Mouse (Mus musculus) kidney, postnatal 0 days (tissue): ENCODE data around the gene Cldnd2. TPM values are rescaled to one million over a fixed set of nuclear protein-coding genes. Genes with fewer than 3 reads are reported as not detected.
"Not testable (repeated sequence)": the region's sequence is repeated elsewhere in the genome, so short reads cannot be mapped to it uniquely, and the experiment has no call there.

Source experiments
- ATAC-seq: fragments of 200-750 bp; cut with Nextera tagmentation; replicated peaks from 2 replicates; pipeline ENCODE4 v1.8.0; 2017; ENCODE audit warnings: low read depth, moderate number of reproducible peaks, moderate TSS enrichment, moderate library complexity; ENCODE audit not compliant: low FRiP score
- DNase-seq: peaks from one replicate; pipeline ENCODE4 v3.0.0-alpha.2; 2016; ENCODE audit warnings: low spot score
- H3K27ac ChIP-seq: fragments of 300-500 bp; sonication (generic); 2 replicates; pipeline ENCODE4 v1.5.1; 2014; ENCODE audit warnings: mild to moderate bottlenecking
- H3K27me3 ChIP-seq: fragments of 300-500 bp; sonication (generic); 2 replicates; pipeline ENCODE4 v1.6.1; 2014; ENCODE audit warnings: low read length, mixed read lengths; ENCODE audit not compliant: insufficient read depth
- H3K36me3 ChIP-seq: fragments of 300-500 bp; sonication (generic); 2 replicates; pipeline ENCODE4 v1.6.1; 2014; ENCODE audit warnings: low read length, mixed read lengths; ENCODE audit not compliant: insufficient read depth
- H3K4me1 ChIP-seq: fragments of 300-500 bp; sonication (generic); replicated peaks from 2 replicates; pipeline ENCODE4 v1.6.1; 2014; ENCODE audit warnings: antibody characterized with exemption, low read length, mixed read lengths; ENCODE audit not compliant: insufficient read depth
- H3K4me2 ChIP-seq: fragments of 300-500 bp; sonication (generic); 2 replicates; pipeline ENCODE4 v1.6.1; 2014; ENCODE audit warnings: mild to moderate bottlenecking, low read length, moderate library complexity, mixed read lengths
- H3K4me3 ChIP-seq: fragments of 300-500 bp; sonication (generic); replicated peaks from 2 replicates; pipeline ENCODE4 v1.5.1; 2014; ENCODE audit warnings: low read depth, low read length
- H3K9ac ChIP-seq: fragments of 300-500 bp; sonication (generic); 2 replicates; pipeline ENCODE4 v1.6.1; 2014; ENCODE audit warnings: low read depth, low read length
- H3K9me3 ChIP-seq: fragments of 300-500 bp; sonication (generic); replicated peaks from 2 replicates; pipeline ENCODE4 v1.6.1; 2016; ENCODE audit warnings: low read length, inconsistent platforms, mixed read lengths
- CTCF ChIP-seq: IDR thresholded peaks from 2 replicates; pipeline ENCODE4 v1.5.1; 2016; ENCODE audit warnings: antibody characterized with exemption, low read depth, mild to moderate bottlenecking, moderate library complexity
- WGBS: fragments of 180-500 bp; shearing (Covaris S2); extraction: QIAGEN DNeasy Blood & Tissue Kit; methylation state at CpG from one replicate; pipeline ENCODE4 v1.1.7; 2014; 5-methylcytosine and 5-hydroxymethylcytosine counted together
- polyA plus RNA-seq: library from polyadenylated mRNA; unstranded; fragments of >200 nt; fragmentation: Nextera tagmentation; extraction: Ambion mirVana; gene quantifications from 2 replicates; pipeline ENCODE4 v1.2.1, GENCODE M21; 2015

Cldnd2 gene
- polyA plus RNA-seq, 1 experiment from 2014 or later = 0.18 TPM

- no peak for ATAC-seq
- no peaks in the 10 kb centered on the region for H3K4me1 ChIP-seq
- H3K4me3 ChIP-seq = no peak overlapping the region
- no peaks in the 10 kb centered on the region for H3K9me3 ChIP-seq
- WGBS = 64% methylated on average over 3 of the region's 3 CpGs
- H3K9ac ChIP-seq = no peak overlapping the region
- H3K4me2 ChIP-seq = no peak overlapping the region
- no peak overlapping the region for H3K27ac ChIP-seq
- no peak for TF ChIP-seq CTCF
- DNase-seq = no peak
- H3K36me3 ChIP-seq = no peaks in the 10 kb centered on the region
- no peaks in the 10 kb centered on the region for H3K27me3 ChIP-seq
Observed at GRCm38 (mm10) chr7:43409084-43409483, 31.5 kb upstream of the Cldnd2 start.

GRCm38 (mm10) chr7:43411724-43412123 lies 28.9 kb upstream of the Cldnd2 start:
- not testable (repeated sequence) for H3K27ac ChIP-seq, H3K9me3 ChIP-seq, H3K9ac ChIP-seq, H3K4me1 ChIP-seq, H3K36me3 ChIP-seq, H3K27me3 ChIP-seq, H3K4me2 ChIP-seq, H3K4me3 ChIP-seq
- peak; percentile 22 for DNase-seq
- 22% methylated on average over 4 of the region's 4 CpGs for WGBS
- ATAC-seq = peak; percentile 58; the same call in 1 of the 2 replicates

- Histone ChIP-seq H3K4me3 (no peak overlapping the region), H3K4me2 (no peak overlapping the region), H3K9me3 (no peaks in the 10 kb centered on the region), H3K4me1 (no peaks in the 10 kb centered on the region), H3K27me3 (no peaks in the 10 kb centered on the region), H3K27ac (no peak overlapping the region), H3K9ac (no peak overlapping the region), H3K36me3 (no peaks in the 10 kb centered on the region)
- DNase-seq (no peak), ATAC-seq (no peak)
- 86% methylated on average over 10 of the region's 10 CpGs for WGBS
- TF ChIP-seq CTCF = no peak
Observed at GRCm38 (mm10) chr7:43417298-43417697, 23.3 kb upstream of the Cldnd2 start.

- Histone ChIP-seq H3K4me3 (no peak overlapping the region), H3K27ac (no peak overlapping the region), H3K4me1 (no peaks in the 10 kb centered on the region), H3K36me3 (no peaks in the 10 kb centered on the region), H3K4me2 (0 out of 2 replicates have a peak overlapping the region, but pooled peaks have one; percentile 8), H3K9ac (no peak overlapping the region), H3K9me3 (no peaks in the 10 kb centered on the region), H3K27me3 (no peaks in the 10 kb centered on the region)
- TF ChIP-seq CTCF = peak; percentile 94
- WGBS = 15% methylated on average over 11 of the region's 11 CpGs
- peak; percentile 88 for DNase-seq
- peak; percentile 91 for ATAC-seq
Observed at GRCm38 (mm10) chr7:43422995-43423617, 17.5 kb upstream of the Cldnd2 start.

GRCm38 (mm10) chr7:43423991-43424625 lies 16.5 kb upstream of the Cldnd2 start:
- Histone ChIP-seq H3K4me3 (no peak overlapping the region), H3K9ac (no peak overlapping the region), H3K27ac (no peak overlapping the region), H3K4me1 (no peaks in the 10 kb centered on the region), H3K36me3 (no peaks in the 10 kb centered on the region), H3K9me3 (no peaks in the 10 kb centered on the region), H3K4me2 (no peak overlapping the region), H3K27me3 (no peaks in the 10 kb centered on the region)
- WGBS = 58% methylated on average over 3 of the region's 3 CpGs
- DNase-seq (no peak), ATAC-seq (no peak)
- TF ChIP-seq CTCF = no peak

GRCm38 (mm10) chr7:43427406-43427805 lies 13.2 kb upstream of the Cldnd2 start, which contains the start of gene Lim2:
TSS of gene Lim2 (plus strand) at chr7:43427670.
- Histone ChIP-seq H3K4me3 (no peak within 1 kb of the TSS), H3K9ac (no peak within 1 kb of the TSS), H3K4me2 (no peak within 1 kb of the TSS), H3K4me1 (no peaks in the 10 kb centered on the region), H3K9me3 (no peaks in the 10 kb centered on the region), H3K27ac (no peak within 1 kb of the TSS), H3K36me3 (no peaks in the 10 kb centered on the region), H3K27me3 (no peaks in the 10 kb centered on the region)
- TF ChIP-seq CTCF = no peak
- DNase-seq (no peak), ATAC-seq (no peak)
- WGBS = 85% methylated on average over 8 of the region's 8 CpGs

GRCm38 (mm10) chr7:43429500-43429899 lies 11.1 kb upstream of the Cldnd2 start:
- no peak overlapping the region for H3K9ac ChIP-seq
- H3K36me3 ChIP-seq = no peaks in the 10 kb centered on the region
- H3K4me2 ChIP-seq = no peak overlapping the region
- H3K27ac ChIP-seq = no peak overlapping the region
- no peak overlapping the region for H3K4me3 ChIP-seq
- WGBS = 60% methylated on average over 4 of the region's 4 CpGs
- no peaks in the 10 kb centered on the region for H3K9me3 ChIP-seq
- ATAC-seq = no peak
- no peaks in the 10 kb centered on the region for H3K4me1 ChIP-seq
- DNase-seq = no peak
- TF ChIP-seq CTCF = no peak
- H3K27me3 ChIP-seq = no peaks in the 10 kb centered on the region
